Mouse (Mus musculus) heart, embryonic 13.5 days (tissue): ENCODE results near the gene Cnnm4. TPM values are rescaled to one million over a fixed set of nuclear protein-coding genes. Genes with fewer than 3 reads are reported as not detected.

ENCODE experiments used
- ATAC-seq: fragments of 200-750 bp; cut with Nextera tagmentation; 2 replicates; pipeline ENCODE4 v1.8.0; 2017; ENCODE audit warnings: moderate TSS enrichment; ENCODE audit not compliant: insufficient number of reproducible peaks, low FRiP score, low TSS enrichment; ENCODE audit errors: extremely low read depth
- H3K27ac ChIP-seq: fragments of 300-500 bp; sonication (generic); replicated peaks from 2 replicates; pipeline ENCODE4 v1.5.1; 2015; ENCODE audit warnings: moderate library complexity, mild to moderate bottlenecking, inconsistent platforms
- H3K27me3 ChIP-seq: fragments of 300-500 bp; sonication (generic); replicated peaks from 2 replicates; pipeline ENCODE4 v1.6.1; 2015; ENCODE audit warnings: mild to moderate bottlenecking, inconsistent platforms
- H3K36me3 ChIP-seq: fragments of 300-500 bp; sonication (generic); 2 replicates; pipeline ENCODE4 v1.6.1; 2015; ENCODE audit warnings: mild to moderate bottlenecking, inconsistent platforms
- H3K4me1 ChIP-seq: fragments of 300-500 bp; sonication (generic); 2 replicates; pipeline ENCODE4 v1.6.1; 2015; ENCODE audit warnings: inconsistent platforms
- H3K4me2 ChIP-seq: fragments of 300-500 bp; sonication (generic); 2 replicates; pipeline ENCODE4 v1.6.1; 2015; ENCODE audit warnings: inconsistent platforms, mild to moderate bottlenecking, moderate library complexity
- H3K4me3 ChIP-seq: fragments of 300-500 bp; sonication (generic); 2 replicates; pipeline ENCODE4 v1.5.1; 2015; ENCODE audit warnings: moderate library complexity, mild to moderate bottlenecking, inconsistent platforms
- H3K9ac ChIP-seq: fragments of 300-500 bp; sonication (generic); 2 replicates; pipeline ENCODE4 v1.6.1; 2015; ENCODE audit warnings: inconsistent platforms, mild to moderate bottlenecking, moderate library complexity
- H3K9me3 ChIP-seq: fragments of 300-500 bp; sonication (generic); 2 replicates; pipeline ENCODE4 v1.6.1; 2016; ENCODE audit warnings: inconsistent platforms
- WGBS: fragments of 180-500 bp; shearing (Covaris S2); methylation state at CpG from one replicate; pipeline ENCODE4 v1.1.7; 2015; ENCODE audit warnings: mixed read lengths; 5-methylcytosine and 5-hydroxymethylcytosine counted together
- microRNA-seq: library from miRNA; unstranded; fragments of <30 nt; microRNA quantifications from one replicate; pipeline ENCODE4, GENCODE M21; 2016
- polyA plus RNA-seq: library from polyadenylated mRNA; unstranded; fragments of >200 nt; fragmentation: Nextera tagmentation; extraction: Ambion mirVana; gene quantifications from 2 replicates; pipeline ENCODE4 v1.2.1, GENCODE M21; 2015

Gene Cnnm4
- polyA plus RNA-seq, 1 experiment from 2014 or later, result 6.3 TPM

GRCm38 (mm10) chr1:36554633-36555399 is 83.4 kb downstream of the Cnnm4 start:
- peaks cover 58% of the 10 kb centered on the region for H3K36me3 ChIP-seq
- peak overlapping the region; percentile 97 for H3K9ac ChIP-seq

GRCm38 (mm10) chr1:36555798-36556395 is 84.5 kb downstream of the Cnnm4 start:
- Histone ChIP-seq H3K9me3 (no peaks in the 10 kb centered on the region), H3K27me3 (no peaks in the 10 kb centered on the region; the same call in 1 of the 2 replicates), H3K4me2 (peak overlapping the region; percentile 89), H3K9ac (peak overlapping the region; percentile 97), H3K36me3 (peaks cover 47% of the 10 kb centered on the region), H3K27ac (peak overlapping the region; percentile 97), H3K4me1 (peaks cover 44% of the 10 kb centered on the region), H3K4me3 (peak overlapping the region; percentile 78)
- WGBS, result 7% methylated on average over 8 of the region's 8 CpGs
- ATAC-seq, result no peak

More at GRCm38 (mm10) chr1:36554633-36555399, 83.4 kb downstream of the Cnnm4 start:
- WGBS, result 68% methylated on average over 21 of the region's 21 CpGs
- ATAC-seq, result no peak
- H3K27ac ChIP-seq, result peak overlapping the region; percentile 97
- H3K4me3 ChIP-seq, result peak overlapping the region; percentile 78
- no peaks in the 10 kb centered on the region; the same call in 1 of the 2 replicates for H3K27me3 ChIP-seq
- H3K4me1 ChIP-seq, result peaks cover 39% of the 10 kb centered on the region
- no peaks in the 10 kb centered on the region for H3K9me3 ChIP-seq
- H3K4me2 ChIP-seq, result peak overlapping the region; percentile 89

GRCm38 (mm10) chr1:36556553-36557456 is 85.4 kb downstream of the Cnnm4 start:
- Histone ChIP-seq H3K4me2 (peak overlapping the region; percentile 89), H3K27ac (peak overlapping the region; percentile 97), H3K27me3 (no peaks in the 10 kb centered on the region; the same call in 1 of the 2 replicates), H3K36me3 (peaks cover 38% of the 10 kb centered on the region), H3K4me1 (peaks cover 50% of the 10 kb centered on the region), H3K4me3 (peak overlapping the region; percentile 78), H3K9me3 (no peaks in the 10 kb centered on the region), H3K9ac (peak overlapping the region; percentile 97)
- WGBS, result under 1% methylated on average over 52 of the region's 52 CpGs
- peak; percentile 55 for ATAC-seq

- Histone ChIP-seq H3K4me3 (peak overlapping the region; percentile 78), H3K36me3 (peaks cover 31% of the 10 kb centered on the region), H3K9me3 (no peaks in the 10 kb centered on the region), H3K9ac (peak overlapping the region; percentile 97), H3K27ac (peak overlapping the region; percentile 97), H3K27me3 (no peaks in the 10 kb centered on the region; the same call in 1 of the 2 replicates), H3K4me2 (peak overlapping the region; percentile 89), H3K4me1 (peaks cover 57% of the 10 kb centered on the region)
- WGBS, result under 1% methylated on average over 48 of the region's 48 CpGs
- ATAC-seq, result peak; percentile 64
Observed at GRCm38 (mm10) chr1:36557457-36558011, 86.1 kb downstream of the Cnnm4 start.

Small RNA genes within 50 kb of the gene (microRNA-seq; reads per million reads assigned to microRNA genes)
- not detected for gene Gm47280

Other genes starting within 250 kb of the Cnnm4 start
- 32.7 and 34.4 TPM in 2 replicates for gene Uggt1, start 226.9 kb upstream of the Cnnm4 start, polyA plus RNA-seq
- 3.7 and 4.7 TPM in 2 replicates for gene Neurl3, start 196.9 kb upstream of the Cnnm4 start, polyA plus RNA-seq
- gene Arid5a, start 163.9 kb upstream of the Cnnm4 start, polyA plus RNA-seq, result 12.7 and 13.4 TPM in 2 replicates
- gene Kansl3, start 102.4 kb upstream of the Cnnm4 start, polyA plus RNA-seq, result 39.0 and 39.5 TPM in 2 replicates
- 0.78 and 0.89 TPM in 2 replicates for gene Fer1l5, start 99.3 kb upstream of the Cnnm4 start, polyA plus RNA-seq
- 44.2 and 49.5 TPM in 2 replicates for gene Lman2l, start 26.3 kb upstream of the Cnnm4 start, polyA plus RNA-seq
- 2.0 and 2.4 TPM in 2 replicates for gene Cnnm3, start 40.2 kb downstream of the Cnnm4 start, polyA plus RNA-seq
- 17.7 and 20.1 TPM in 2 replicates for gene Ankrd23, start 65.3 kb downstream of the Cnnm4 start, polyA plus RNA-seq
- gene Gm42417, start 67.8 kb downstream of the Cnnm4 start, polyA plus RNA-seq, result not detected in 2 replicates
- gene Ankrd39, start 75.8 kb downstream of the Cnnm4 start, polyA plus RNA-seq, result 23.6 and 27.2 TPM in 2 replicates
- gene Sema4c, start 86.7 kb downstream of the Cnnm4 start, polyA plus RNA-seq, result 10.0 and 10.2 TPM in 2 replicates
- 2.1 TPM in 2 replicates for gene Fam178b, start 211.6 kb downstream of the Cnnm4 start, polyA plus RNA-seq
- 1,082 and 1,332 TPM in 2 replicates for gene Cox5b, start 219.8 kb downstream of the Cnnm4 start, polyA plus RNA-seq
- 0.13 TPM in 1 of 2 replicates, not detected in the other for gene 4933424G06Rik, start 238.5 kb downstream of the Cnnm4 start, polyA plus RNA-seq
- gene Actr1b, start 242.8 kb downstream of the Cnnm4 start, polyA plus RNA-seq, result 85.5 and 90.6 TPM in 2 replicates